Mouse (Mus musculus): Measurements from ENCODE around the gene Bcar1. TPM values are rescaled to one million over a fixed set of nuclear protein-coding genes. Genes with fewer than 3 reads are reported as not detected.

Gene Bcar1
- total and polyA plus RNA-seq, 2 experiments from 2014 or later: 27.9 to 53.2 TPM

- Histone ChIP-seq H3K9me3 (replicated peaks; ENCODE audit: control insufficient read depth, low read length) (no peaks in the 10 kb centered on the region), H3K9ac (replicated peaks; ENCODE audit: low read depth, low read length) (no peak overlapping the region), H3K27me3 (ENCODE audit: control insufficient read depth, insufficient read depth, low read length) (no peaks in the 10 kb centered on the region), H3K4me3 (ENCODE audit: low read depth, low read length) (no peak overlapping the region), H3K4me2 (ENCODE audit: low read depth, low read length) (no peak overlapping the region), H3K36me3 (replicated peaks; ENCODE audit: control insufficient read depth, insufficient read depth, low read length) (no peaks in the 10 kb centered on the region), H3K4me1 (ENCODE audit: control insufficient read depth, insufficient read depth) (peaks cover 32% of the 10 kb centered on the region), H3K27ac (ENCODE audit: low read depth) (peak overlapping the region; percentile 54; the same call in 1 of the 2 replicates)
- DNase-seq (ENCODE audit: low spot score): no peak
- no peak for TF ChIP-seq CTCF (IDR thresholded peaks at IDR 0.05; ENCODE audit: low read depth)
- no peak for TF ChIP-seq EP300 (IDR thresholded peaks at IDR 0.05; ENCODE audit: low read depth)
- 30% methylated on average over 4 of the region's 4 CpGs for WGBS
- no peak for ATAC-seq (ENCODE audit: insufficient read depth, low read depth)
These were observed 44.1 kb upstream of the Bcar1 start for GRCm38 (mm10) chr8:111787683-111788082.

DNA sequence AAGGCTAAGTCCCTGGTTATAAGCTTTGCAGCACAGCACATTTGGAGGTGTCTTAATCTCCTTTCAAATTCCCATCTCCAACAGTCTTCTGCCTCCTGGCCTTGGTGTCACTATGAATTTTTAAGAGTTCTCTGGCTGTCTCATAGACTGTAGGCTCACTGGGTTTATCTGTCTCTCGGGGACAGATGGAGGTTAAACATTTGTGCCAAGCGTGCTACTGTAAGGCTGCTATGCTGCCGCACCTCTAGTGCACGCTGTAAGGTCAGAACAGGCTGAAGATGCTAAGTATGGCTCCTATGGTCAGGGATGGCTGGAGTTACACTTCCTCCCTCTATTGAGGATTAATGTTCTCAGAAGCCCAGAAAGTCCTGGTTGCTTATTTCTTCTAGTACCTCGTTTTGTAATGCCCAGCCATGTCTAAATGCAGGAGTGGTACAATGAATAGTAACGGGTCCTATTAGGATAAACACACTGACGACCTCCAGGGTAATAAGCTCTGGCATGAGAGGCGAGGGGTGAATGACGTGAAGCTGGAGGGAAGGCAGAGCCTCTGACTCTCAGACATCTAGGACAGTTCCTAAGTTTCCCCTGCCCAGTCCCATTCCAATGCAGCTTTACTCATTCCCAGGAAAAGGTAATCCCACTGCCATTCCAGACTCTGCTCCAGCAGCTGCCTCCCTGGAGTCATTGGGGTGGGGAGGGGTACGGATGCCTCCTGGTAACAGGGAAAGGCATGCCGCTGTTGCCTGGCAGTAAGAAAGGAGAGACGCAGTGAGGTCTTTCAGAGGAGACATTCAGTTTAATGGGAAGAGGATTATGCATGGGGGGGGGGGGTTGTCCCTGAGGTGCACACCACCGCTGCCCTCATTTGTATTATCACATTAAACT, 43.3 kb upstream of the Bcar1 start:
- Histone ChIP-seq H3K9ac (replicated peaks; ENCODE audit: low read depth, low read length) (no peak overlapping the region), H3K4me1 (ENCODE audit: control insufficient read depth, insufficient read depth) (peaks cover 32% of the 10 kb centered on the region), H3K27me3 (ENCODE audit: control insufficient read depth, insufficient read depth, low read length) (no peaks in the 10 kb centered on the region), H3K4me3 (ENCODE audit: low read depth, low read length) (no peak overlapping the region), H3K4me2 (ENCODE audit: low read depth, low read length) (no peak overlapping the region), H3K27ac (ENCODE audit: low read depth) (peak overlapping the region; percentile 54; the same call in 1 of the 2 replicates), H3K9me3 (replicated peaks; ENCODE audit: control insufficient read depth, low read length) (no peaks in the 10 kb centered on the region), H3K36me3 (replicated peaks; ENCODE audit: control insufficient read depth, insufficient read depth, low read length) (no peaks in the 10 kb centered on the region)
- peak; percentile 42 for DNase-seq (ENCODE audit: low spot score)
- WGBS: 42% methylated on average over 13 of the region's 13 CpGs
- peak; percentile 63; the same call in 1 of the 2 replicates for ATAC-seq (ENCODE audit: insufficient read depth, low read depth)
- TF ChIP-seq CTCF (IDR thresholded peaks at IDR 0.05; ENCODE audit: low read depth): no peak
- TF ChIP-seq EP300 (IDR thresholded peaks at IDR 0.05; ENCODE audit: low read depth): no peak

DNA sequence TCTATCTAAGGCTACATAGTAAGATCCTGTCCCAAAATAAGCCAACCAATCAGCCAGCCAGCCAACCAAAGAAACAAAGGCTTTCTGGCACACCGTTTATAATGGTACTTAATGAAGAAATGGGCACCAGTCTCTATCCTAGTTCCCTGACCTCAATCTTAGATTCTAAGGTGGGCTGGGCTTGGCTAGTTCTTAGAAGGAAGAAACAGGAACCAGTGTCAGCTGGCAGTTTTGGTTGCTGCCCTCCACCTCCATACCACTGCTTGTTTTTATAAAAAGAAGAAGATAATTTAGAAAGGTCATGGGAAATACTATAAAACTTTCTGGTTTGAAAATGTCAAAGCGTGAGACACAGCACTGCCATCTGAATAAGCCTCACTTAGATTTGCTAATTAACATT, 42.5 kb upstream of the Bcar1 start:
- H3K36me3 ChIP-seq (replicated peaks; ENCODE audit: control insufficient read depth, insufficient read depth, low read length): no peaks in the 10 kb centered on the region
- H3K27ac ChIP-seq (ENCODE audit: low read depth): peak overlapping the region; percentile 54; the same call in 1 of the 2 replicates
- H3K9me3 ChIP-seq (replicated peaks; ENCODE audit: control insufficient read depth, low read length): no peaks in the 10 kb centered on the region
- TF ChIP-seq CTCF (IDR thresholded peaks at IDR 0.05; ENCODE audit: low read depth) (no peak), EP300 (IDR thresholded peaks at IDR 0.05; ENCODE audit: low read depth) (no peak)
- no peak overlapping the region for H3K4me3 ChIP-seq (ENCODE audit: low read depth, low read length)
- no peak overlapping the region for H3K9ac ChIP-seq (replicated peaks; ENCODE audit: low read depth, low read length)
- 93% methylated on average over 2 of the region's 2 CpGs for WGBS
- ATAC-seq (ENCODE audit: insufficient read depth, low read depth) (no peak), DNase-seq (ENCODE audit: low spot score) (no peak)
- H3K27me3 ChIP-seq (ENCODE audit: control insufficient read depth, insufficient read depth, low read length): no peaks in the 10 kb centered on the region
- peaks cover 32% of the 10 kb centered on the region for H3K4me1 ChIP-seq (ENCODE audit: control insufficient read depth, insufficient read depth)
- H3K4me2 ChIP-seq (ENCODE audit: low read depth, low read length): no peak overlapping the region

DNA sequence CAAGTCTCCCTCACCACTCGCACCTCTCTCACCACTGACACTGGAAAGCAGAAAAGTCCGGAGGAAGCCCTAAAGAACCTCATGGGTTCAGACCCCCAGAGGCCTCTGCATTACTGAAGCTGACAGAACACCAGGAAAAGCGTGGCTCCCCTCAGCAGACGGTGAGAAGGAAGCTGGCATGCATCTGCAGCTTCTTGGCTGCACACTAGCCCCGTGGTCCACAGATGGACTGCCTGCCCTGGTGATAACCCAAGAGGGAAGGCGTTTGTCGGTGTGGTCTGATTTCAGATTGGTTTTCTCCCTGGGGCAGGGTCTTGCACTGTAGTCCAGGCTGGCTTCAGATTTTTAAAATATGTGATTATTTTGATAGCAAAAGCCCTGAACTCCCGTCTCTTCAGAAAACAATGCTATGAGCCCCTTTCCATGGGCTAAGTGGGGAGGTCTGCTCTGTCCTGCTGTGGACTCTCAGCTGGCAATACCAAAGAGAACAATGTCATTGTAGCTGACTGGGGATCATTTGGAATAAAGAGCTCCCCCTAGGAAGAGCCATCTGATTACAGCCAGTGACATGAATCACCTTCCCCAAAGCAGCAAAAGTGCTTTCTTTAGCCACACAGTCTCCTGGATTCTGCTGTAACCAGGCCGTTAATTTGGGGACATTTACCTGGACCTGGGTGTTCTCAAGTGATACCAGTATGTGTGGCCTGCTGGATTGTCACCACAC, 39.2 kb upstream of the Bcar1 start:
- peaks cover 49% of the 10 kb centered on the region for H3K4me1 ChIP-seq (ENCODE audit: control insufficient read depth, insufficient read depth)
- no peaks in the 10 kb centered on the region for H3K36me3 ChIP-seq (replicated peaks; ENCODE audit: control insufficient read depth, insufficient read depth, low read length)
- H3K9me3 ChIP-seq (replicated peaks; ENCODE audit: control insufficient read depth, low read length): no peaks in the 10 kb centered on the region
- TF ChIP-seq CTCF (IDR thresholded peaks at IDR 0.05; ENCODE audit: low read depth): peak; percentile 27; the same call in 1 of the 2 replicates
- no peak for TF ChIP-seq EP300 (IDR thresholded peaks at IDR 0.05; ENCODE audit: low read depth)
- H3K27ac ChIP-seq (ENCODE audit: low read depth): no peak overlapping the region
- H3K4me3 ChIP-seq (ENCODE audit: low read depth, low read length): no peak overlapping the region
- WGBS: 62% methylated on average over 9 of the region's 9 CpGs
- H3K4me2 ChIP-seq (ENCODE audit: low read depth, low read length): no peak overlapping the region
- no peak for DNase-seq (ENCODE audit: low spot score)
- no peaks in the 10 kb centered on the region for H3K27me3 ChIP-seq (ENCODE audit: control insufficient read depth, insufficient read depth, low read length)
- ATAC-seq (ENCODE audit: insufficient read depth, low read depth): no peak
- no peak overlapping the region for H3K9ac ChIP-seq (replicated peaks; ENCODE audit: low read depth, low read length)

- Histone ChIP-seq H3K4me1 (ENCODE audit: control insufficient read depth, insufficient read depth) (peaks cover 42% of the 10 kb centered on the region), H3K4me3 (ENCODE audit: low read depth, low read length) (no peak overlapping the region), H3K9ac (replicated peaks; ENCODE audit: low read depth, low read length) (no peak overlapping the region), H3K27ac (ENCODE audit: low read depth) (no peak overlapping the region), H3K4me2 (ENCODE audit: low read depth, low read length) (no peak overlapping the region), H3K9me3 (replicated peaks; ENCODE audit: control insufficient read depth, low read length) (no peaks in the 10 kb centered on the region), H3K36me3 (replicated peaks; ENCODE audit: control insufficient read depth, insufficient read depth, low read length) (no peaks in the 10 kb centered on the region; the same call in 1 of the 2 replicates), H3K27me3 (ENCODE audit: control insufficient read depth, insufficient read depth, low read length) (no peaks in the 10 kb centered on the region)
- ATAC-seq (ENCODE audit: insufficient read depth, low read depth) (no peak), DNase-seq (ENCODE audit: low spot score) (no peak)
- TF ChIP-seq EP300 (IDR thresholded peaks at IDR 0.05; ENCODE audit: low read depth) (no peak), CTCF (IDR thresholded peaks at IDR 0.05; ENCODE audit: low read depth) (no peak)
- 79% methylated on average over 2 of the region's 2 CpGs for WGBS
These were observed 38.6 kb upstream of the Bcar1 start for GRCm38 (mm10) chr8:111782161-111782560.
